Mouse (Mus musculus) neural tube, embryonic 10.5 days (tissue): ENCODE results near the gene Fam53b.

ENCODE experiments used
- DNase-seq: peaks from one replicate; pipeline ENCODE4 v3.0.0-alpha.2; 2017; ENCODE audit warnings: low spot score; ENCODE audit errors: extremely low spot score

Gene Fam53b

DNA sequence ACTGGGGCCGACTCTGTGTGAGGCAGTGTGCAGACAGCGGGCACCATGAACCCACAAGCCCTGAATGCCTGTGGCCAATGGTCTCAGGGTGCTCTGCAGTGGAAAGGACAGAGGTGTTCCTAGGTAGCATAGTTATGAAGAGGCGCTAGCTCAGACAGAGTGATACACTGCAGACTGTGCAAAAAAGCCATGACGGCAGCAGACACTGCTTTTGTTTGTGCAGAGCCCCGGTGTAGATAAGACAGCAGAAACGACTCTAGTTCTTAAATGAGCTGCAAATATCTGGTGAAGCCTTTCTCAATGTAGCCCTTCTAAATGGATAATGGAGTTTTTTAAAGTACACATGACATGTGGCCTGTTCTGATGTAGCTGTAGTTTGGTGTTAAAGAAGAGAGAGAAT, 73.9 kb downstream of the Fam53b start:
- no peak for DNase-seq

DNA sequence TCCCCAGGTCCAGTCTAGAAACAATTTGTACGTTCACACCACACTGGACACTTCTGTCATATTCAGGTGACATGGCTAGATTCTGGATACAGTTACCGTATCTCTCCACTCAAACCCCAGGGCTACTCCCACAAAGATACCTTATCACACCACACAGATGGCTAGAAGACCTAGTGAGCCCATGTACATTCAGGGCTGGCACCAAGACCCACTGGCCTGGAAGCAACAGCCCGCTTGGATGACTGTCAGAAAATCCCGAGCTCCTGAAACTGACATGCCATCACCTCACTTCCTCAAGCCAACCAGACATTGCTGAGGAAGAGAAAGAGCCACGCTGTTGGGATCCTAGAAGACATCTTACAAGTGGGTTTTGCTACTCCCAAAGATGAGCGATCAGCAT, 74.8 kb downstream of the Fam53b start:
- DNase-seq: no peak

DNA sequence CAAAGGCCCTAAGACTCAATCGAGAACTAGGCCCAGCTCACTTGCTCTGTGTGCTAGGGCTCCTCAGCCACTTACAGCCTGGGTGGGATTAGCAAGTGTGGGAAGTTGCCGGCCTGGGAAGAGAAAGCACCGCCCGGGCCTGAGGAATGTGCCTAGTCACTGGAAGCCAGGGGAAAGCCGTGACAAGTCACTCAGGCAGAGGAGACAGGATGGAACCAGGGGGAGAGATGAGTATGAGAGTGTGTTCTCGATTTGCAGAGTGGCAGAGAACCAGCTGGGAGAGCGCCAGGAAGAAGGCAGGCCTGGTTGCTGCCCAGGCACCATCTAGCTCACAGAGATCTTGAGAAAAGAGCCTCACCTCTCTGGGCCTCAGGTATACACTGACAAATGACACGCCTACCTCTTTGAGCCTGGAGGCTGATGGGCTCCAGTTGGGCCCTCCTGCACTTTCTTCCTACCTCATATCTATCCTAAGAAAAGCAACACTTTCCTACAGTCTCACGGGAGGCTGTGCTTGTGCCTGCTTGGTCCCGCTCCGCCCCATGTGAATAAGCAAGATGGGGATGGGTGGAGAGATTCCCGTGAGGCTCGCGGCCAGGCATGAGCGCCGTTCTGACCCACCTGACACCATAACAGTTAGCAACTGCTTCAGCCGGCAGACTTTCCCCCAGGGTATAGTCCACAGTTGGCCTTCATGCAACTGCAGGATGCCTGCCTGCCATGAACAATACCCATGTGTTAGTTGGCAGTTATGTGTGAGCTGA, 77.4 kb downstream of the Fam53b start:
- DNase-seq: no peak

DNA sequence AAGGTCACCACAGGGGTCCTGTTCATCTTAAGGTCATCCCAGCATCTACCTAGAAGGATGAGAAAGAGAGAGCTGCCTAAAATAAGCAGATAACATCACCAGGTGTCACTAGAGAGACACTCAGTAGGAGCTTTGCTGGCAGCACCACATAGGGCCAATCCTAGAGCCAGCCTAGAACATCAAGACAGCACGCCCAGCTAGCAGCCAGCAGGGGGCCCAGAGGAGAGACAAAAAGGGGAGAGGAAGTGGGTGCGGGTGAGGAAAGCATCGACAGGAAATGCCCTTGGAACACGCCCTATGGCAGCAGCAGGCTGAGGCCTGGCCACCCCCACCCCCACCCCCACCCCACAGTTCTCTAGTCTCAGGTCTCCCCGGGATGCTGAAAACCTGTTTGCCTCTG, 78.5 kb downstream of the Fam53b start:
- DNase-seq: no peak

DNA sequence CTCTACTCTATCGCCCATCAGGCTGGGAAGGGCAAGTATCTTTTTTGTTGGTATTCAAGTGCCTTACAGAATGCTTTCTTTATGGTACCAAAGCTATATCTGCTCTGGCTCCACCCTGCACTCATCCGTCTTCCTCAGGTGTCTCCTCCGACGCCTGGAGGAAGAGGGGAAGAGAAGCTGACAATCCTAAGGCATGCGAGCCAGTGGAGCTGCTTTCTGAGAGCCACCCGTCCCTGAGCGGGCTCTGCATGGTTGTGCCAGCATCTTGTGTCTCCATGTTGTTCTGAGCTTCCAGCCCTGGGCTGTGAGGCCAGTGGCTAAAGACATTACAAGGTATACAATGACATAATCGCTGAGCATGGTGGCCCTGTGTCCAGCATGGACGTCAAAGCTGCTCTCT, 79.5 kb downstream of the Fam53b start:
- DNase-seq: no peak

DNA sequence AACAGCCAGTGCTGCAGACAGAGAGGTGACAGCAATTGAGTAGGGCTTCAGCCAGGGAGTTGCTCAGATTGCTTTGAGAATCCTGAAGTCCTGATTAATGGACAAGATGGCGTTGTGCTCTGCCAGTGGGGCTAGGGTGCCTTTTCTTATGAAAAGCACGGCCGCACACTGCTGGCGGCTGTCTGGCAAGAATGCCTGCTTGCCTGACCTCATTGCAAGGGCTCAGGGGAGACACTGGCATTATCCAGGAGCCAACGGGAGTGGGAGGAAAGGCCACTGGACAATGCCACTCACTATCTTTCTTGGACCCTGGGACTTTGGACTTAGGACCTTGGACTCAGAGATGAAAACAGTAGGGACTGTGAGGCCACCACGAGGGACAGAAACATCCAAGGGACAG, 80.2 kb downstream of the Fam53b start:
- no peak for DNase-seq

DNA sequence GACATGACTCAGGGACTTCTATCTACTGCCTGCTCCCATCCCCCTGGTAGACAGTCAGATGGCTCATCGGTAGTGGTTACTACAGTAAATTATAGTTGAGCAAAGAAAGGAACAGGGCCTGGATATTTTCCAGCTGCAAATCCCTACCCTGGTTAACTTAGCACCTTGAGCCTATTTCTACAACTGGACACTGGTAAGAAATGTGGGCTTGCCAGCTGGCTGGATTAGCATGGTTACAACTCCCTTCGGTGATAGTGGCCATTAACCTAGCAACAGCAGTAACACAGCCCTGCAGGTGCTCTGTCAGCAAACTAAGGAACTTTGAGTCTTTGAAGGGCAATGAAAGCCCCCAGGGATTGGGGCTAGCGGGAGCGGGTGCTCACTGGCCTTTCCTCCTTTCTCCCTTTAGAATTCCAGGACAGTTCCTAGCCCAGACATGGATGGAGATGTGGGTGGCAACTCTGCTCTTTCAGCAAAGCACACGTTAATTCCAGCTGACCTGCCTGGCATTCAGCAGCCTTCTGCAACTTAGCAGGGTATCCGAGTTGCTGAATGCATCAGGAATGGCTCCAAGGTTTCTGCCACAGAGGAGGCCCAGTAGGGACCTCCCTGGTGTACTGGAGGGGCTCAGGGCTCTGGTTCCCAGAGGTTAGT, 81.4 kb downstream of the Fam53b start:
- no peak for DNase-seq

DNA sequence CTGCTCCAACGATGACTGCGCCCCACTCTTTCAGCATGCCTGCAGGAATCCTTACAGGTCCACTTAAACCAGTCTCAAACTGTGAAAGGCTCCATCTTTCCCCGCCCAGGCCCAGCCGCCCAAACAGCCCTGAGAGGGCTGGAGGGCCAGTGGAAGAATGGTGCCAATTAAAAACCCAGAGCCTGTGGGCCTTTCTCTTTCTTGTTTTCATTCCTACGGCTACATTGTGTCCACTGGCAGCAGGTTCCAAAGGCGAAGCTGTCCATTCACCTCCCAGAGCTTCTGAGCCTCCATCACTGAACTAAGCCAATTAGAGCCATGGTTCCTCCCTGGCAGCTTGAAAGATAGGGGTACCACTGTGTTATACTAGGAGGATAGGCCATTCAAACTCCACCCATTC, 82.1 kb downstream of the Fam53b start:
- no peak for DNase-seq

DNA sequence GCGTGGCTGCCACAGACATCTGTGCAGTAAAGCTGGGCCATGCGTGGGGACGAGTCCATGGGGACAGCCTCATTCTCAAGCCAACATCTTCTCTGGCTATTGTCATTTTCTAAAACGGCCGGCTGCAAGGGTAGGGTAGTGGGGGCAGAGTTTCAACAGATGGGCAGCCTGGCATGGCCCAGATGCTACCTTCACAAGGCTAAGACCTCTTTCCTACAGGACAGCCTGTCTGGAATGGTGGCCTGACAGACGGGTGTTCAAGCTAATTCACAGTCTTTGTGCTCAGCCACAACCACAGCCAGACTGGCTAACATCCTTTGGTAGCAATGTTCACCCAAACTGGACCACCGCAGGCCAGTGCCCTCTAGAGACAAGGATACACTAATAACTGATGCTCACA, 83.2 kb downstream of the Fam53b start:
- no peak for DNase-seq

DNA sequence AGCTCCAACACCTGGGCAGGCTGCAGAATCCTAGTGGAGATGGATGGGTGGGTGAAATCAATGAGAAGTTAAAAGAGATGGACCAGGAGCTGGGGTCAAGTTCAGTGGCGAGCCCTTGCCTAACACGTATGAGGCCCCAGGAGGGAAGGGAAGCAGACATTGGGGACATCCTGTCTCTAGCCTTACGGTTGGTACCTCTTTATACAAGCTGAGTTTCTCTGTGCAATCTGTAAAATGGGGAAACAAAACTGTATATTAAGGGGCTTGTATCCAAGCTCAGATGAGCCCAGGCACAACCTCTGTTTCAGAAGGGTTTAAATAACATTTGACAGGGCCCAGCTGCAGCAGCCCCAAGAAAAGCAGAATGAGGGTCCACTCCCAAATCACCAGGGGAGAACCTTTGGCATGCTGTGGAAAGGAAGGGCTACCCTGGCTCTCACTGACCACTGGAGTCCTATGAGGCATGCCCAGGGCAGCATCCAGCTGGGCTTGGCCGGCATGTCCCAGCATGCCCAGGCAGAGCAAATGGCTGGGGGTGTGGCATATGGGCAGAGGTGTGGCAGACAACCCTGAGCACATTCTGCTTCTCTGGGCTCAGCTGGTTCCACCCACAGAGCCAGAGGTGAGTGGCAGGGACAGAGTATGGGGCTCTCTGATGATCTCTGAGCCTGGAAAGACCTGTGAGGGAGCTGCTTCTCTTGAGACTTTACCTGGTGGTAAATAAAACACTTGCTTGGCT, 84.4 kb downstream of the Fam53b start:
- DNase-seq: no peak

DNA sequence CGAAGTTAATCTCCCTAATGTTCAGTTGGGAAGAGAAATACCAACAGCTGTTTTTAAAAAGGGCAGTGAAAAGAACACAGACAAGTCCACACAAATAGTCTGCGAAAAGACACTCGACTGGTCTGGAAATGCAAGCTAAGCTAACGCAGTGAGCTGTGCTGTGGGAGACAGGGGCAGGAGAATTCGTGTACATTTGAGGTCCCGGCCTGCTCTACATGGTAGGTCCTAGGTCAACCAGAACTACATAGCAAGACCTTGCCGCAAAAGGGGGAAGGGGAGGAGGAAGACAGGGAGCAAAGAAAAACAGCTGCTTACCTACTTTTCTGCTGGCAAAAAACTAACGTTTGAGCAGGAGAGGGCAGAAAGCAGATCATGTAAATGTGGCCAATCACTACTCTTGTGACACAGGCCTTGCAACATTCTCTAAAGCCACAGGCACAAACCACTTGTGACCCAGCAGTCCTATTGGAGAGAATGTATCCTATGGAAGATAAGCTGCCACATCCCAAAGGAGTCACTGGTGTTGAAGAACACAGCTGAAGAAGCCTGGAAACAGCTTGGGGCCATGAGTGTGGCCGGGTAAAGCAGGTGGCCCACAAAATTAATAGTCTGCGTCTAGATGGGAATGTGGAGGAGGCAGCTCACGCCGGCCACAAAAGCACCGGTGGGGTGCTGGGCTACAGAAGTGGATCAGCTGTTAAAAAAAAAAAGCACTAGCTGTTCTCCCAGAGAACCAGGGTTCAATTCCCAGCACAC, 87.4 kb downstream of the Fam53b start:
- DNase-seq: no peak

DNA sequence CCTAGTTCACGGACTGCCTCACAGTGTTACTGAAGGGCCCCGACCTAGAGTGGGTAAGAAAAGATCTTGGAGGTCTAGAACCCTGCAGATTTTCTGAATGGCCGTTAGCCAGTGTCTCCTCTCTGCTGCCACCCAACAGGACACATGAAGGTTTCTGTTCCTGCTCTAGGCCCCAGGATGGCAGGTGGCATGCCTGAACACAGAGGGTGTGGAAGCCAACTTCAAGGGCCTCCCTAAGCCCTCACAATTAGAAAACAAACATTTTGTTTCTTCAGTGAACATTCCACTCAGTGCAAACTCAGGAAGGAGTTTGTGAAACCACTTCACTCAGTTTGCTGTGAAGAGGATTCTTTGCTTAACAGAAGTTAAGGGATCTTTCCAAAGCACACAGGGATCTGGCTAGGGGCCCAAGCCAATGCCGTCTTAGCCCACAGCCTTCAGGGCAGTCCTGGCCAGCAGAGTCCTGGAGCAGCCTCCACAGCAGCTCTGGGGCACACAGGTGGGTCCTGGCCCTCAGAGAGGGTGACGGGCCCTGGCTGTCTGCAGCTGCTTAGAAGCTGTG, 89.1 kb downstream of the Fam53b start:
- DNase-seq: no peak

DNA sequence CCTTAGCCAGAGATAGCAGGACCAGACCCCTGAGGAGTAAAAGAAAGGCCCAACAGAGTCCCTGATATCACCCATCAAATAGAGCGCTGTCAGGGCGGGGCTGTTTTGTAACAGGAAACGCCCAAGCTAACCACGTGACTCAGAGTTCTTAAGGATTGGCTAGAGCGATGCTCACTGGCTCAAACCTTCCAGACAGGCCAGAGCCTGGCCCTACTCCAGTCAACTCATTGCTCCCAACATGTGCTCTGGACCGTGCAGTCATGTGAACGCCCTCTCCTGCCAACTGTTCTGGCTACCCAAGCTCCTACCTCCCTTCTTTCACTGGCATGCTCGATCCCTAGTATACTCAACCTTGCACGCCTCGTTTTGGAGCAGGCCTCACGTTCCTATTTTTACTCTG, 89.8 kb downstream of the Fam53b start:
- DNase-seq: no peak

DNA sequence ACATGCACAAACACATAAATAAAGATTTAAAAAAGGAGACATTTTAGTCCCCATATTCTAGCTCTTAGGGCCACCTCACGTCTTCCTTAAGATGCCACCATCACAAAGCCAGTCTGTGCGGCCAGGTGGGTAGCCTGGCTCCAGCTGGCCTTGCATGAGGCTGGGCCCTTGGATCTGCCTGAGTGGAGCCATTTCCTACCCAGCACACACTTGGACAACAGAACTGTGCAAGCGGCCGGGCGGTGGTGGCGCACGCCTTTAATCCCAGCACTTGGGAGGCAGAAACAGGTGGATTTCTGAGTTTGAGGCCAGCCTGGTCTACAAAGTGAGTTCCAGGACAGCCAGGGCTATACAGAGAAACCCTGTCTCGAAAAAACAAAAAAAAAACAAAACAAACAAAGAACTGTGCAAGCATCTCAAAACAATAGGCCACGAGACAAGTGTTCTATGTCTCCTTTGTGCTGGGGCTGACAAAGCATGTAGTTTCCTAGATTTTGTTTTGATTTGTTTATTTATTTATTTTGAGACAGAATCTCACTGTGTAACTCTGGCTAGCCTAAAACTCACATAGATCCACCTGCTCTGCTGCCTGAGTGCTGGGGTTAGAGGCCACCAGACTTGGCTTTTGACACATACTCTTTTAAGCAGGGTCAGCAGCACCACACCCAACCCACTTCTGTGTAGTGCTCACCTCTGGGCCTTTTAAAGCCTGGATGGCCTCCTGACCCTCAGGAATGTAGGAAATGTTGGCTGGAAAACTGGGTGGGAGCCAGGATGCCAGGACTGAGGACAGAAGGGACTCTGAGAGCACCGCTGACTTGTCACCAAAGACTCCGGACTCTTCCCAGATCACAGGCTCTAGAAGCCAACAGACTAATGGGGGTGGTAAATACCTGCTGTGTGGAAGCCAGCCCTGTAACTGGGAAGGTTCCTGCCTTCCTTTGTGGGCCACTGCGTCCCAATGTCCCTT, 91.0 kb downstream of the Fam53b start:
- no peak for DNase-seq

DNA sequence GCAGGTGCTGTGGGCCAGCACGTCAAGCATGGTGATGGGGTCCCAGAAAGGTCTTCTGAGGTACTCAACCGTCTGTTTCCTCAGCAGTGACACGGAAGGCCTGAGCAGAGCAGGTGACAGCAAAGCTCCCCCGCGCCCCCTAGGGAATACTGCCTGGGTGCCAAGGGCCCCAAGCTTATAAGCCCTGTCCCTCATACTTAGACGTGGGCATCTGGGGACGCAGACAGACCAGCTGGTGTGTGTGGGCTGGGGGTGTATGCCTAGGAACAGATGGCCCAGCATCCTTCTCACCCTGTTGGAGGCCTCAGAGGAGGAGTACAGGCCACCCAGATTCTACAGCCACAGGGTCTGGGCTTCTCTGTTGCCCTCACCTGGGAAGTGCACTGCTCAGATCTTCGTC, 93.1 kb downstream of the Fam53b start:
- DNase-seq: no peak

DNA sequence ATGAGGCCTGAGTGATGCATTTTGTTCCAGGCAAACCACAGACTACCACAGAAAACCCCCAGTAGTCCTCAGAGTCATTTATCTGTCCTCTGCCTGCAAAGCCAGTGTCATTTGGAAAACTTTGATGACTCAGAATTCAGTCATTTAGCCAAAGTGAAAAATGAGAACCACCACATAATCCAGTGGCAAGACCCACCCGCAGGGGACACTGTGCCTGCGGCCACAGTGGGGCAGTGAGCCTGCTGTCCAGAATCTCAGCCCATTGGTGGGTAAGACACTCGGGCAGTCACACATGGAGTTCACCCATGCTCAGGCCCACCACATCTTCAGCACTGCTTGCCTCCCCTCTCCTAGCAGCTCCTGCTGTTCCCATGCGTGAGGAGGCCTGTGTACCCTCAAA, 94.1 kb downstream of the Fam53b start:
- DNase-seq: no peak

DNA sequence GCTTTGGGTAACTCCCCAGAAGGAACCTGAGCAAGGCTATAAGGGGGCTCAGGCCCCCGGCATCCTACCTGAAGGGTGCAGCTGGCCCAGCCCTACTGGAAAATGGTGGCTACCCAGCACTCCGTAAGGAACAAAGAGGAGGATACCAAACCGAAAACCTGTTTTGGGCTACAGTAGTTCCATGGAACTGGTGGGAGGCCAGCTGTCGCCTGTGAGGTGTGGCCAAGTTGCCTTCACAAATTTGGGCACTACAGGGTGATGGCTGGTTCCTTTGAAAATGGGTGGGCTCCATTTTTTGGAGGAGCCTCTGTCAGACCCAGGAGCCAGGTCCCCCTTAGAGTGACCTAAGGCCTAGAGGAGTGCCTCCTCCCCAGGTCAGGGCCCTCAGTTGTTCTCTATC, 98.4 kb downstream of the Fam53b start:
- no peak for DNase-seq

DNA sequence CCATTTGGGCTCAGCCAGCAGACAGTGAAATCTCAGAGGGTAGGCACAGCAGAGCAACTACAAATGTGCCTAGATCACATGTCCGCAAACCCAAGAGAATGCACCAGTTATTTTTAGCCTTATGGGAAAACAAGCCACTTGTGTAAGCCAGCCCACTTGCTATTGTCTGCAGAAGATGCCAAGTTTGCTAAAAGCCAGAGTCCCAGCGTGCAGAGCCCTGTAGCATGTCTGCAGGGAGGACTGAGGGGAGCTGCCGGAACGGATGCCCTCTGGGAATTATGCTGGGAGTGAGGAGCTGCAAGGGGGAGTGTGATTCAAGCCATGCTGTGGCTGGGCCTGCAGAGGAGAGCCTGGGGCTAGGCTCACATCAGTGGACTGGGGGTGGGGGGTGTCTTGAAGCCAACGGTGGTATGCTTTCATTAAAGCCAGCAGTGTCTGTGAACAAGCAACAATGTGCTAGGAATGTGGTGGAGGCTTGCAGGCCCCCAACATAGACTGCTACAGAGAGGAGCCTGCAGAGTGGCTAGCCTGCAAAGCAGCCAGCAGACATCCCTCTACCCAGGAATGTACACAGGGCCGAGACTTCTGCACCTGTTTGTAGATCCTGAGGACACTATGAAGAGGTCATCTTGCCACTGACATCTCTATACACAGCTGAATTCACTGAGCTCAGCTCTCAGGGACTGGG, 99.3 kb downstream of the Fam53b start:
- no peak for DNase-seq

DNA sequence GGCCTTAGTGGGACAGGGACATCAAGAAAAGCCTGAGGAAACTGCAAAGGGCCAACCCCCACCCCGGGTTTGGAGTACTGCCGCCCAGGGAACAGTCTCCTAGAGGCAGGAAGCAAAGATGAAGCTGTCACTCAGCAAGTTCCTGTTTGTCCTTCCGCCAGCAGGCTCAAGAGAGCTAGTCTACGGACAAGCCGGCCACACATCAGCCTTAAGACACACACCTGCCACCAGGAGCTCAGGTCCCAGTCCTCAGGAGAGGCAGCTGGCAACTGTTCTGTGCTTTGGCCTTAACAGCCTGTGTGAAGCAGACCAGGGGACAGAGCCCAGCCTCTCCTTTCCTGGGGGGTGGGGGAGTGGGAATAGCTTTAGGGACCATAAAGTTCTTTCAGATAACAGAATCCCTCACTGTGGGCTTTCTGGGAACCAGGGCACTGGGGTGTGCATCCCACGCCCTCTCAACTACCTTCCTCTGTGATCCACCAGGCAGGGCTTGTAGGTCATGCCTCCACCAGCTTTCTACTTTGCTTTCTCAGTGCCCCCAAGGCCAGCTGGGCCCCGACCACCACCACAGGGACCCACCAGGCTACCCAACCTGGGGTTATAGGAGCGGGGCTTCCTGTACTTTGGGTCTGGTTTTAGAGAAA, 100.1 kb downstream of the Fam53b start:
- DNase-seq: no peak
